Mouse (Mus musculus): ENCODE measurements around the gene Ocm.

- TF ChIP-seq CTCF (IDR thresholded peaks at IDR 0.05; ENCODE audit: low read depth): no peak
- no peak for TF ChIP-seq EP300 (IDR thresholded peaks at IDR 0.05; ENCODE audit: low read depth)
Observed at GRCm38 (mm10) chr5:144066036-144066435, 39.6 kb upstream of the Ocm start.

Data from liver, embryonic 14.5 days (tissue).